Mouse (Mus musculus) effector memory CD4-positive, alpha-beta T cell, adult 5 months (primary cell): ENCODE results near the gene Pld5. TPM values are rescaled to one million over a fixed set of nuclear protein-coding genes. Genes with fewer than 3 reads are reported as not detected.

Experiments
- polyA plus RNA-seq: library from polyadenylated mRNA; unstranded; fragments of 100-300 nt; shearing (Covaris generic); gene quantifications from one replicate; pipeline ENCODE4 v1.2.1, GENCODE M21; 2017

Gene Pld5
- polyA plus RNA-seq = not detected

GRCm38 (mm10) chr1:176274667-176275610, at the start of gene Pld5:
TSS of gene Pld5 (minus strand) at chr1:176275312.

GRCm38 (mm10) chr1:175979014-175979413, 296.1 kb downstream of the Pld5 start, which contains the start of gene Rbm8a2:
TSS of gene Rbm8a2 (minus strand) at chr1:175979114.

GRCm38 (mm10) chr1:175920029-175920428, 355.1 kb downstream of the Pld5 start, which contains the start of gene Gm38100:
TSS of gene Gm38100 (plus strand) at chr1:175920329.

